Mouse (Mus musculus) embryo, embryonic 10 days (tissue): Measurements from ENCODE around the gene Acat2.
"Not testable (repeated sequence)": the region's sequence is repeated elsewhere in the genome, so short reads cannot be mapped to it uniquely, and the experiment has no call there.

Experiments
- DNase-seq: peaks from one replicate; pipeline ENCODE4 v3.0.0-alpha.2; 2015; ENCODE audit warnings: low spot score

Gene Acat2

GRCm38 (mm10) chr17:12960331-12960873 is at the start of gene Acat2:
Gene Acat2, minus strand, starts transcription at chr17:12960747.
- peak; percentile 97 for DNase-seq

- peak; percentile 45 for DNase-seq
Observed at GRCm38 (mm10) chr17:13009887-13010286, 49.3 kb upstream of the Acat2 start.

GRCm38 (mm10) chr17:13008528-13008927 is 48.0 kb upstream of the Acat2 start:
- DNase-seq: no peak

- DNase-seq: peak; percentile 99
Observed at GRCm38 (mm10) chr17:13007730-13008425, 47.3 kb upstream of the Acat2 start.

GRCm38 (mm10) chr17:13006984-13007383 is 46.4 kb upstream of the Acat2 start:
- DNase-seq: no peak

GRCm38 (mm10) chr17:13006546-13006945 is 46.0 kb upstream of the Acat2 start, which contains the start of gene Sod2:
Gene Sod2, plus strand, starts transcription at chr17:13006846.
- DNase-seq: not testable (repeated sequence)

GRCm38 (mm10) chr17:13004436-13004835 is 43.9 kb upstream of the Acat2 start:
- DNase-seq: not testable (repeated sequence)

- DNase-seq: not testable (repeated sequence)
Observed at GRCm38 (mm10) chr17:13002243-13002642, 41.7 kb upstream of the Acat2 start.

GRCm38 (mm10) chr17:12999069-12999468 is 38.5 kb upstream of the Acat2 start:
- no peak for DNase-seq

- DNase-seq: no peak
Observed at GRCm38 (mm10) chr17:12997890-12998289, 37.3 kb upstream of the Acat2 start.

GRCm38 (mm10) chr17:12996345-12996744 is 35.8 kb upstream of the Acat2 start:
- peak; percentile 61 for DNase-seq

- no peak for DNase-seq
Observed at GRCm38 (mm10) chr17:12994069-12994468, 33.5 kb upstream of the Acat2 start, which contains the start of gene Wtap. Gene Wtap, minus strand, starts transcription at chr17:12994169.

- DNase-seq: peak; percentile 98
Observed at GRCm38 (mm10) chr17:12992470-12992991, 32.0 kb upstream of the Acat2 start.

GRCm38 (mm10) chr17:12991635-12992358 is 31.2 kb upstream of the Acat2 start:
- peak; percentile 70 for DNase-seq

GRCm38 (mm10) chr17:12991194-12991634 is 30.7 kb upstream of the Acat2 start:
- DNase-seq: peak; percentile 52

- no peak for DNase-seq
Observed at GRCm38 (mm10) chr17:12990567-12991145, 30.1 kb upstream of the Acat2 start.

GRCm38 (mm10) chr17:12988096-12988495 is 27.5 kb upstream of the Acat2 start:
- not testable (repeated sequence) for DNase-seq

- no peak for DNase-seq
Observed at GRCm38 (mm10) chr17:12983988-12984387, 23.4 kb upstream of the Acat2 start.

GRCm38 (mm10) chr17:12978546-12978945 is 18.0 kb upstream of the Acat2 start:
- no peak for DNase-seq

GRCm38 (mm10) chr17:12973851-12974250 is 13.3 kb upstream of the Acat2 start:
- DNase-seq: no peak

- DNase-seq: no peak
Observed at GRCm38 (mm10) chr17:12967173-12967572, 6.6 kb upstream of the Acat2 start.

GRCm38 (mm10) chr17:12963476-12963875 is 2.9 kb upstream of the Acat2 start:
- DNase-seq: no peak
